Mouse (Mus musculus): ENCODE results near the gene Nuak2. TPM values are rescaled to one million over a fixed set of nuclear protein-coding genes. Genes with fewer than 3 reads are reported as not detected.
"Not testable (repeated sequence)": the region's sequence is repeated elsewhere in the genome, so short reads cannot be mapped to it uniquely, and the experiment has no call there.

Nuak2 gene
- polyA plus RNA-seq (2015; fragmentation: Nextera tagmentation; extraction: Ambion mirVana), result 4.7 and 5.5 TPM in 2 replicates

GRCm38 (mm10) chr1:132315889-132316624 lies at the start of gene Nuak2:
Gene Nuak2, plus strand, starts transcription at chr1:132316126.
- WGBS, result under 1% methylated on average over 67 of the region's 67 CpGs
- Histone ChIP-seq H3K9ac (peak within 1 kb of the TSS; percentile 65), H3K4me2 (replicated peaks) (peak within 1 kb of the TSS; percentile 99), H3K36me3 (no peaks in the 10 kb centered on the region), H3K27me3 (replicated peaks) (0 out of 2 replicates have a peak, but pooled peaks cover 3% of the 10 kb centered on the region), H3K9me3 (no peaks in the 10 kb centered on the region), H3K4me3 (replicated peaks) (peak within 1 kb of the TSS; percentile 57), H3K27ac (peak within 1 kb of the TSS; percentile 20; the same call in 1 of the 2 replicates), H3K4me1 (replicated peaks) (peaks cover 33% of the 10 kb centered on the region)
- ATAC-seq, result peak; percentile 91

- WGBS, result 40% methylated on average over 8 of the region's 8 CpGs
- H3K4me1 ChIP-seq (replicated peaks), result no peaks in the 10 kb centered on the region
- no peak for ATAC-seq
- no peak overlapping the region for H3K9ac ChIP-seq
- no peak overlapping the region for H3K4me3 ChIP-seq (replicated peaks)
- H3K9me3 ChIP-seq, result no peaks in the 10 kb centered on the region
- no peak overlapping the region for H3K27ac ChIP-seq
- no peaks in the 10 kb centered on the region for H3K27me3 ChIP-seq (replicated peaks)
- H3K36me3 ChIP-seq, result no peaks in the 10 kb centered on the region
- H3K4me2 ChIP-seq (replicated peaks), result no peak overlapping the region
Observed at GRCm38 (mm10) chr1:132266791-132267557, 49.0 kb upstream of the Nuak2 start.

DNA sequence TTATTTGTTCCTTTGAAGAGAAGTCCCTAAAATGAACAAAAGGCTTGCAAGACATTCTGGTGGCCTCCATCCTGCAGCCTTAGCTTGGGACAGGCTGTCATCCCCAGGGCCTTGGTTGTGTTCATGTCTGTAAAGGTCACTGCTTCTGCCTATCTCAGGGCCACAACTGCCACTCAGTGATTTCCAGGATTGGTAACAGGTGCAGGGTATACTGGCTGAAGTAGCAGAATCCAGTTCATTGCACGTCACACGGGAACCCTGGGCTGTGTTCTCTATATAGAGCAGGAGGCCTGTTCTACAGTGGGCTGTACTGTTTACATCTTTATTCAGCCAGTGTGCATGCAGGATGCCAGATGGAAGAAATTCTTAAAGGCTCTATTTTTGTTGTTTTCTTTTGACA lies 48.0 kb upstream of the Nuak2 start:
- Histone ChIP-seq H3K27me3 (replicated peaks) (no peaks in the 10 kb centered on the region), H3K4me2 (replicated peaks) (no peak overlapping the region), H3K4me1 (replicated peaks) (no peaks in the 10 kb centered on the region), H3K9me3 (no peaks in the 10 kb centered on the region), H3K4me3 (replicated peaks) (no peak overlapping the region), H3K36me3 (no peaks in the 10 kb centered on the region), H3K27ac (no peak overlapping the region), H3K9ac (no peak overlapping the region)
- WGBS, result 55% methylated on average over 2 of the region's 2 CpGs
- no peak for ATAC-seq

DNA sequence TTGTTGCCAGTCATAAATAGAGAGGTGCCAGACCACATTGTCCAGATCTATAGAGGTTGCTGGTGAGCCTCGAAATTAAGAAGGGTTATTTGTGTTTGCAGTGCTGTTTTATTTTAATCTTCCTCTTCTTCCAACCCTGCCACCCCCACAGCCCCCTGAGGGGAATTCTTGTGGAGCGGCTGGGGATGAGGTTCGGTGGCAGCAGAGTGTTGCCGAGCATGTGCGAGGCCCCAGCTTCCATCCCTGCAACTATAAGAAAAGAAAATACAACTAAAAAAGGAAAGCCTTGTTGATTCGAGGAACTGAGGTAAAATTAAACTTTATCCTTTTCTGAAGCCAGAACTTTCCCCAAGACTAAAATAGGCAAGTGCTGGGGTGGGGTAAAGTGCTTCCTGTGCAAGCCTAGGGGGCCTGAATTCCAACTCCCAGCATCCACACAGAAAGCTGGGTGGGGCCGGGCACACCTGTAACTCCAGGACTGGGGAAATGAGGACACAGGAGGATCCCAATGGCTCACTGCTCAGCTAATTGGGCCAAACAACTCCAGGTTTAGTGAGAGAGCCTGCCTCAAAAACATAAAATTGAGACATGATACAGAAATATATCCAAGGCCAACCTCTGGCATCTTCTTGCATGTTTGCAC lies 47.4 kb upstream of the Nuak2 start:
- no peak overlapping the region for H3K27ac ChIP-seq
- H3K36me3 ChIP-seq, result no peaks in the 10 kb centered on the region
- H3K9ac ChIP-seq, result no peak overlapping the region
- no peak overlapping the region for H3K4me3 ChIP-seq (replicated peaks)
- 75% methylated on average over 7 of the region's 7 CpGs for WGBS
- H3K4me2 ChIP-seq (replicated peaks), result no peak overlapping the region
- H3K4me1 ChIP-seq (replicated peaks), result no peaks in the 10 kb centered on the region
- ATAC-seq, result no peak
- H3K27me3 ChIP-seq (replicated peaks), result no peaks in the 10 kb centered on the region
- no peaks in the 10 kb centered on the region for H3K9me3 ChIP-seq

DNA sequence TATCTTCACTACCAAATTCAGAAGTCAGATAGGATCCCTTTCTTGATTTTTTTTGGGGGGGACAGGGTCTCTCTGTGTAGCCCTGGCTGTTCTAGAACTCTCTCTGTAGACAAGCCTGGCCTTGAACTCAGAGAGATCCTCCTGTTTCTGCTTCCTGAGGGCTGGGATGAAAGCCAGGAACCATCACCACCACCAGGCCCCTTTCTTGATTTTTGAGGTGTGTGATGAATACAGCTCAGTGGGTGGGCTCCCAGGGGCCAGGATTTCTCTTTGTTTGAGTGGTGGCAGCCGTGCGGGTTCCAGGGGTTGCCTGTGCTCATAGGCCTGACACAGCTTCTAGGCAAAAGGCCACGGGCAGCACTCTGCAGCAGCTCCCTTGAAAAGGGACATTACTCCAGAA lies 44.7 kb upstream of the Nuak2 start:
- Histone ChIP-seq H3K9ac (no peak overlapping the region), H3K27ac (no peak overlapping the region), H3K4me2 (replicated peaks) (no peak overlapping the region), H3K4me3 (replicated peaks) (no peak overlapping the region), H3K9me3 (no peaks in the 10 kb centered on the region), H3K36me3 (no peaks in the 10 kb centered on the region), H3K4me1 (replicated peaks) (no peaks in the 10 kb centered on the region), H3K27me3 (replicated peaks) (no peaks in the 10 kb centered on the region)
- ATAC-seq, result no peak
- 67% methylated on average over 3 of the region's 3 CpGs for WGBS

- no peak for ATAC-seq
Observed at GRCm38 (mm10) chr1:132276694-132277093, 39.2 kb upstream of the Nuak2 start.

DNA sequence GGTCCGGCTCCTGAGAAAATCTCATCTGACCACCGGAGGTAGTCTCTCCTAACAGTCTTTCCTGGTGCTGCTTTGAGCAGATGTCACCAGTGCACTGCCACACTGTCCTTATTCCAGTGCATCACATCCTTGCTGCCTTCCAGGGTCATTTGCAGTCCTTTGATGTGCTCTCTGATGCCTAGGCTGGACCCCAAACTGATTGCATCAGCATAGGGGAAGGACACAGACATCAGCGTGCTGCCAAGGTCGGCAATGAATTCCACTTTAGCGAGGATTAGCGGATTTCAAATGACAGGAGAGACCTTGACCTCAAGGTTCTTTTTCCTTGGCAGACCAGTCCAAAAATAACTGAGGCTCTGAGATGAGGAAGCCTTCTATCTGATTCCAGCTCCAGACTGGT lies 38.8 kb upstream of the Nuak2 start:
- Histone ChIP-seq H3K27me3 (replicated peaks) (no peaks in the 10 kb centered on the region), H3K9me3 (no peaks in the 10 kb centered on the region), H3K4me1 (replicated peaks) (no peaks in the 10 kb centered on the region), H3K36me3 (no peaks in the 10 kb centered on the region), H3K27ac (no peak overlapping the region), H3K4me2 (replicated peaks) (no peak overlapping the region), H3K9ac (no peak overlapping the region), H3K4me3 (replicated peaks) (no peak overlapping the region)
- no peak for ATAC-seq
- WGBS, result 62% methylated on average over 6 of the region's 6 CpGs

More at GRCm38 (mm10) chr1:132276694-132277093, 39.2 kb upstream of the Nuak2 start:
- Histone ChIP-seq H3K4me1 (replicated peaks) (no peaks in the 10 kb centered on the region), H3K4me2 (replicated peaks) (no peak overlapping the region), H3K4me3 (replicated peaks) (no peak overlapping the region), H3K36me3 (no peaks in the 10 kb centered on the region), H3K27ac (no peak overlapping the region), H3K9me3 (no peaks in the 10 kb centered on the region), H3K9ac (no peak overlapping the region), H3K27me3 (replicated peaks) (no peaks in the 10 kb centered on the region)
- WGBS, result 54% methylated on average over 3 of the region's 3 CpGs

DNA sequence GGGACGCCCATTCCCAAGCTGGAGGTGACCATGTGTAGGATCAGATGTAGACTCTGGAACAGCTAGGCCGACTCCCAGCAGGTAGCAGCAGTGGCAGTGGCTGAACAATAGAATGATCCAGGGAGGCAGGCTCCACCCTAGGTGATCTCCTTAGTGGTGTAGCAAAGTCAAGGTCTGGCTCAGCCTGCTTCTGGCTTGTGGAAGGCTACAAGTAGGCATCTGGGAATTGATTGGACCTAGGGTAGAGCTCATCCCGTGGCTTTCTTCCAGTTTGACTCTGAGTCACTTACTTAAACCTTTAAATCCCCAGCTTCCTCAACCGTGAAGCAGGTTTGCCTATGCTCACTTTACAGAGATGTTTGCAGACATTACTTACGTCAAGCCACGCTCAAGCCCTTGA lies 35.3 kb upstream of the Nuak2 start:
- ATAC-seq; H3K9me3 ChIP-seq; H3K4me3 ChIP-seq (replicated peaks); H3K27me3 ChIP-seq (replicated peaks); H3K27ac ChIP-seq; H3K36me3 ChIP-seq; H3K4me2 ChIP-seq (replicated peaks); H3K4me1 ChIP-seq (replicated peaks); H3K9ac ChIP-seq: not testable (repeated sequence)
- WGBS, result 68% methylated on average over 6 of the region's 6 CpGs

GRCm38 (mm10) chr1:132281523-132282176 lies 34.3 kb upstream of the Nuak2 start:
- H3K27ac ChIP-seq, result no peak overlapping the region
- no peaks in the 10 kb centered on the region for H3K4me1 ChIP-seq (replicated peaks)
- H3K36me3 ChIP-seq, result no peaks in the 10 kb centered on the region
- WGBS, result 35% methylated on average over 8 of the region's 8 CpGs
- no peaks in the 10 kb centered on the region for H3K27me3 ChIP-seq (replicated peaks)
- ATAC-seq, result no peak
- no peak overlapping the region for H3K4me3 ChIP-seq (replicated peaks)
- H3K4me2 ChIP-seq (replicated peaks), result no peak overlapping the region
- H3K9ac ChIP-seq, result no peak overlapping the region
- H3K9me3 ChIP-seq, result no peaks in the 10 kb centered on the region

GRCm38 (mm10) chr1:132282177-132282536 lies 33.8 kb upstream of the Nuak2 start:
- Histone ChIP-seq H3K27me3 (replicated peaks) (no peaks in the 10 kb centered on the region), H3K9me3 (no peaks in the 10 kb centered on the region), H3K9ac (no peak overlapping the region), H3K4me3 (replicated peaks) (no peak overlapping the region), H3K4me2 (replicated peaks) (no peak overlapping the region), H3K4me1 (replicated peaks) (no peaks in the 10 kb centered on the region), H3K27ac (no peak overlapping the region), H3K36me3 (no peaks in the 10 kb centered on the region)
- WGBS, result 93% methylated on average over 2 of the region's 2 CpGs
- ATAC-seq, result no peak

DNA sequence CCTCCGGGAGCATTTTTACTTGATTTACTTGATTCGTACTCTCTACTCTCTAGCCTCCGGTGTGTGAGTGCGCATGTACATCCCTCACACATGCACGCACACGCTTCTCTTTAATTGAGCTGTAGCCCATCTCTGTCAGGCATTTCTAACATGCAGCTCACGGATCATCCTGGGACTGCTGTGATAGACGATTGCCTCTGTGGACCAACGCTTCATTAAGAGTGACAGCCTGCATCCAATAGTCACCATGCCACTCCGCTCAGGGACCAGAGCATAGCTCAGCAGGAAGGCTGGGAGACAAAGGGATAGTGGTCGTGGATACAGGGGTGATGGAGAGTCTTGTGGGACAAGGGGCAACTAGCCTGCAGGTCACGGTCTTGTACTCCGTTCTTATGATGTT lies 32.9 kb upstream of the Nuak2 start:
- no peak for ATAC-seq

DNA sequence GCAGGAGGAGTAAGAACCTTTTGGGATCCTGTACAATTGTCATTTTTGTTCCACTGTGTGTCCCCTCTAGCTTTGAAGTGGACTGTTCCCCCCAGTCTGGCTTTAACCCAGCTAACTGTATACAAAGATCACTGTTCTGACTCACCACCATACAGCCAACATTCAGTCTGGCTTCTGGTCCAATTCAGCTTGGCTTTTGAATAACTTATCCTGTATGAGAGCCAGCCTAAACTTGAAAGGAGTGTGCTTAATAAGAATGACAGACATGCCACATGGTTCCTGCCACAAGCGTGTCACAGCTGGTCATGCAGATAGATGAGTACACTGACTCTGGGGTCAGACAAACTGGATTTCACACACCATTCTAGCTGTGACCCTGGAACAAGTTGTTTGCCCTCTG lies 29.2 kb upstream of the Nuak2 start:
- no peak overlapping the region for H3K4me2 ChIP-seq (replicated peaks)
- no peak overlapping the region for H3K27ac ChIP-seq
- no peak overlapping the region for H3K4me3 ChIP-seq (replicated peaks)
- H3K27me3 ChIP-seq (replicated peaks), result no peaks in the 10 kb centered on the region
- no peak overlapping the region for H3K9ac ChIP-seq
- no peak for ATAC-seq
- no peaks in the 10 kb centered on the region for H3K36me3 ChIP-seq
- 79% methylated on average over 1 of the region's 1 CpGs for WGBS
- H3K4me1 ChIP-seq (replicated peaks), result peaks cover 7% of the 10 kb centered on the region
- no peaks in the 10 kb centered on the region for H3K9me3 ChIP-seq

More for the DNA sequence above, 32.9 kb upstream of the Nuak2 start:
- H3K4me2 ChIP-seq (replicated peaks), result no peak overlapping the region
- no peak overlapping the region for H3K9ac ChIP-seq
- 82% methylated on average over 13 of the region's 13 CpGs for WGBS
- H3K9me3 ChIP-seq, result no peaks in the 10 kb centered on the region
- no peaks in the 10 kb centered on the region for H3K27me3 ChIP-seq (replicated peaks)
- no peaks in the 10 kb centered on the region for H3K4me1 ChIP-seq (replicated peaks)
- no peaks in the 10 kb centered on the region for H3K36me3 ChIP-seq
- no peak overlapping the region for H3K4me3 ChIP-seq (replicated peaks)
- no peak overlapping the region for H3K27ac ChIP-seq
